Mouse (Mus musculus): Measurements from ENCODE around the gene Xrcc6. TPM values are rescaled to one million over a fixed set of nuclear protein-coding genes. Genes with fewer than 3 reads are reported as not detected.

Xrcc6 gene
- polyA plus RNA-seq, 1 experiment: 53.7 TPM

DNA sequence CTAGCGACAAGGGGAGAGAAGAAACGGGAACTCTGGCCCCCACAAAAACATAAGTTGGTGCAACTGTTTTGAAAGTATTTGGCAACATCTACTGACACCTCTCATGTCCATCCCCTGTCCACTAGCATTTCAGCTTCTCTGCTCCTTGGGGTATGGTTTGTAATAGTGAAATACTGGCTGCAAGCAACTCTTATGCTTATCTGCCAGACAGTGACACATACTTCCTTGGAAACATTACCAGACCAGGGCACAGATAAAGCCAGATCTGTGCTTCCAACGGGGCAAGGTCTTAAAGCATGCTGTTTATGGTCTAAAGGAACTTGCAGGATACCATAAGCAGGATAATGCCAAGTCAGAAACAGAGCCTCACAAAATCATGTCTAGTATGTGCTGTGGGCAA is 28.7 kb upstream of the Xrcc6 start:
- H3K4me3 ChIP-seq (ENCODE audit: insufficient read depth, poor library complexity, severe bottlenecking): no peak overlapping the region
- H3K79me2 ChIP-seq (ENCODE audit: control insufficient read depth, insufficient read depth): no peaks in the 10 kb centered on the region
- H3K36me3 ChIP-seq (ENCODE audit: control insufficient read depth, insufficient read depth): peaks cover 13% of the 10 kb centered on the region
- no peaks in the 10 kb centered on the region for H3K27me3 ChIP-seq (ENCODE audit: control insufficient read depth, insufficient read depth, insufficient read length)
- H3ac ChIP-seq (ENCODE audit: control insufficient read depth, insufficient read length, low read depth): no peak overlapping the region
- TF ChIP-seq USF1 (IDR thresholded peaks at IDR 0.05; ENCODE audit: low read depth): no peak
- TF ChIP-seq MYOG (IDR thresholded peaks at IDR 0.05; ENCODE audit: control insufficient read depth, extremely low read depth, insufficient read length): no peak
- no peak for TF ChIP-seq CTCF (IDR thresholded peaks at IDR 0.05; ENCODE audit: control insufficient read depth, insufficient read depth, insufficient read length)
- no peak for TF ChIP-seq MAX (IDR thresholded peaks at IDR 0.05)
- TF ChIP-seq FOSL1 (IDR thresholded peaks at IDR 0.05; ENCODE audit: insufficient read depth, low read length, poor library complexity, severe bottlenecking): no peak
- TF ChIP-seq CEBPB (IDR thresholded peaks at IDR 0.05; ENCODE audit: low read depth): no peak
- TF ChIP-seq MYOD1 (IDR thresholded peaks at IDR 0.05; ENCODE audit: control insufficient read depth, insufficient read length, low read depth): no peak
- no peaks in the 10 kb centered on the region for H3K79me3 ChIP-seq (ENCODE audit: low read depth)

GRCm38 (mm10) chr15:81960171-81961077 is 27.2 kb upstream of the Xrcc6 start, which contains the start of gene Pmm1:
Pmm1 (minus strand) TSS chr15:81960930.
- Histone ChIP-seq H3K36me3 (ENCODE audit: control insufficient read depth, insufficient read depth) (peaks cover 2% of the 10 kb centered on the region), H3K27me3 (ENCODE audit: control insufficient read depth, insufficient read depth, insufficient read length) (no peaks in the 10 kb centered on the region), H3K79me3 (ENCODE audit: low read depth) (no peaks in the 10 kb centered on the region), H3ac (ENCODE audit: control insufficient read depth, insufficient read length, low read depth) (peak within 1 kb of the TSS; percentile 73), H3K4me3 (ENCODE audit: insufficient read depth, poor library complexity, severe bottlenecking) (peak within 1 kb of the TSS; percentile 56), H3K79me2 (ENCODE audit: control insufficient read depth, insufficient read depth) (no peaks in the 10 kb centered on the region)
- TF ChIP-seq MYOD1 (IDR thresholded peaks at IDR 0.05; ENCODE audit: control insufficient read depth, insufficient read length, low read depth) (no peak), MAX (IDR thresholded peaks at IDR 0.05) (peak; percentile 86), CTCF (IDR thresholded peaks at IDR 0.05; ENCODE audit: control insufficient read depth, insufficient read depth, insufficient read length) (peak; percentile 92)

GRCm38 (mm10) chr15:81961078-81961451 is 26.6 kb upstream of the Xrcc6 start:
- no peaks in the 10 kb centered on the region for H3K79me3 ChIP-seq (ENCODE audit: low read depth)
- no peak for TF ChIP-seq MYOD1 (IDR thresholded peaks at IDR 0.05; ENCODE audit: control insufficient read depth, insufficient read length, low read depth)
- TF ChIP-seq CTCF (IDR thresholded peaks at IDR 0.05; ENCODE audit: control insufficient read depth, insufficient read depth, insufficient read length): no peak
- H3K27me3 ChIP-seq (ENCODE audit: control insufficient read depth, insufficient read depth, insufficient read length): no peaks in the 10 kb centered on the region
- H3K79me2 ChIP-seq (ENCODE audit: control insufficient read depth, insufficient read depth): no peaks in the 10 kb centered on the region
- no peak overlapping the region for H3ac ChIP-seq (ENCODE audit: control insufficient read depth, insufficient read length, low read depth)
- no peaks in the 10 kb centered on the region for H3K36me3 ChIP-seq (ENCODE audit: control insufficient read depth, insufficient read depth)
- H3K4me3 ChIP-seq (ENCODE audit: insufficient read depth, poor library complexity, severe bottlenecking): peak overlapping the region; percentile 56

DNA sequence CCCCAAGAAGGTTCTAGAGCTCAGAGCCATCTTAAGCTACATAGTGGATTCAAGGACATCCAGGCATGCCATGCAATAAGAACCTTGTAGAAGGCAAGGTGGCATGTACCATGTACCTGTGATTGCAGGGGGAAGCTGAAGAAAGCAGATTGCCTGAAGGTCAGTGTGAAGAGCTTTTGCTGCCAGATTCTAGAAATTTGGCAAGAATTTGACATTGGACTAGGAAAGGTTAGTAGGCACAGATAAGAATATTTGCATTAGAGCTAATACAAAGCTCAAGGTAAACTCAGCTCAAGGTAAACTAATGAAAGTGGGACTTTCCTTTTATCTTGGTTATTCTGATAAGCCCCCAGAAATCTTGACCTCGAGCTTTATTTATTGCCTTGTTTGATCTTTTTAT is 23.4 kb upstream of the Xrcc6 start:
- Histone ChIP-seq H3K36me3 (ENCODE audit: control insufficient read depth, insufficient read depth) (no peaks in the 10 kb centered on the region), H3K79me2 (ENCODE audit: control insufficient read depth, insufficient read depth) (no peaks in the 10 kb centered on the region), H3K27me3 (ENCODE audit: control insufficient read depth, insufficient read depth, insufficient read length) (no peaks in the 10 kb centered on the region), H3K79me3 (ENCODE audit: low read depth) (no peaks in the 10 kb centered on the region), H3K4me3 (ENCODE audit: insufficient read depth, poor library complexity, severe bottlenecking) (no peak overlapping the region), H3ac (ENCODE audit: control insufficient read depth, insufficient read length, low read depth) (no peak overlapping the region)
- TF ChIP-seq MYOG (IDR thresholded peaks at IDR 0.05; ENCODE audit: control insufficient read depth, extremely low read depth, insufficient read length) (no peak), MYOD1 (IDR thresholded peaks at IDR 0.05; ENCODE audit: control insufficient read depth, insufficient read length, low read depth) (no peak), MAX (IDR thresholded peaks at IDR 0.05) (no peak), CTCF (IDR thresholded peaks at IDR 0.05; ENCODE audit: control insufficient read depth, insufficient read depth, insufficient read length) (no peak), USF1 (IDR thresholded peaks at IDR 0.05; ENCODE audit: low read depth) (no peak), FOSL1 (IDR thresholded peaks at IDR 0.05; ENCODE audit: insufficient read depth, low read length, poor library complexity, severe bottlenecking) (no peak), CEBPB (IDR thresholded peaks at IDR 0.05; ENCODE audit: low read depth) (no peak)

DNA sequence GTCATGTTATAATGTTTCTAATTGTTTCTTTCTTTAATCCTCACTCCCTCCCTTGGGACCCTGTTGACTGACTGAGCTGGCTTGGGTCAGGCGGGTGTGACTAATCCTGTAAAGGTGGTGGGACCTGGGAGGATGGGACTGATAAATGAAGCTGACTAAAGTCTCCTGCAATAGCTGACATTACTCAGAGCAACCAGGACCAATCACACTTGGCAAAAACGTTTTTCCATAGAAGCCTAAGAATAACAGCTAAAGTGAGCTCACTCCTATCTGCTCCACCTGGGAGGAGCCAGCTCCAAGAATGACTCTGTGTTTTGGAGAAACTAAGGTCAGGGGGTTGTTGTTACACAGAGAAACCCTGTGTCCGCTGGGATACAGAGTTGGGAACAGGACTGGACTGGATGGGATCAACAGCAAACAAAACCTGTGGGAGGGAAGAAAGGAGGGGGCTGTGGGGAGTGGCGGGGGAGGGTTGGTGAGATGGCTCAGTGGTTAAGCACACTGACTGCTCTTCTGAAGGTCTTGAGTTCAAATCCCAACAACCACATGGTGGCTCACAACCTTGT is 22.6 kb upstream of the Xrcc6 start:
- TF ChIP-seq FOSL1 (IDR thresholded peaks at IDR 0.05; ENCODE audit: insufficient read depth, low read length, poor library complexity, severe bottlenecking) (no peak), CEBPB (IDR thresholded peaks at IDR 0.05; ENCODE audit: low read depth) (peak; percentile 4)
- Histone ChIP-seq H3K36me3 (ENCODE audit: control insufficient read depth, insufficient read depth) (no peaks in the 10 kb centered on the region), H3K79me3 (ENCODE audit: low read depth) (no peaks in the 10 kb centered on the region), H3K79me2 (ENCODE audit: control insufficient read depth, insufficient read depth) (no peaks in the 10 kb centered on the region), H3K4me3 (ENCODE audit: insufficient read depth, poor library complexity, severe bottlenecking) (no peak overlapping the region), H3ac (ENCODE audit: control insufficient read depth, insufficient read length, low read depth) (no peak overlapping the region), H3K27me3 (ENCODE audit: control insufficient read depth, insufficient read depth, insufficient read length) (no peaks in the 10 kb centered on the region)

Data from C2C12 (cell line).